Mouse (Mus musculus) c-Kit-positive CD71-positive TER-119-positive erythroid progenitor cells, embryonic 14.5 days (primary cell): ENCODE data around the gene Rab3gap2.

Experiments used
- DNase-seq: peaks from one replicate; pipeline ENCODE4 v3.0.0-alpha.2; 2013; ENCODE audit warnings: low spot score

Gene Rab3gap2

GRCm38 (mm10) chr1:185226889-185227288 is 23.0 kb downstream of the Rab3gap2 start:
- DNase-seq: no peak

GRCm38 (mm10) chr1:185227766-185228165 is 23.8 kb downstream of the Rab3gap2 start:
- no peak for DNase-seq

- DNase-seq: peak; percentile 60
Observed at GRCm38 (mm10) chr1:185229406-185230201, 25.7 kb downstream of the Rab3gap2 start.

GRCm38 (mm10) chr1:185235837-185236236 is 31.9 kb downstream of the Rab3gap2 start:
- DNase-seq: no peak

GRCm38 (mm10) chr1:185236530-185236929 is 32.6 kb downstream of the Rab3gap2 start:
- no peak for DNase-seq

- no peak for DNase-seq
Observed at GRCm38 (mm10) chr1:185243013-185243412, 39.1 kb downstream of the Rab3gap2 start.

GRCm38 (mm10) chr1:185245456-185245855 is 41.5 kb downstream of the Rab3gap2 start:
- no peak for DNase-seq

GRCm38 (mm10) chr1:185247429-185248085 is 43.6 kb downstream of the Rab3gap2 start:
- DNase-seq: no peak

GRCm38 (mm10) chr1:185248728-185249127 is 44.8 kb downstream of the Rab3gap2 start:
- no peak for DNase-seq

GRCm38 (mm10) chr1:185252351-185252750 is 48.4 kb downstream of the Rab3gap2 start:
- DNase-seq: no peak

GRCm38 (mm10) chr1:185253140-185253892 is 49.4 kb downstream of the Rab3gap2 start:
- no peak for DNase-seq

GRCm38 (mm10) chr1:185255336-185255735 is 51.4 kb downstream of the Rab3gap2 start:
- no peak for DNase-seq

- DNase-seq: no peak
Observed at GRCm38 (mm10) chr1:185256753-185257152, 52.8 kb downstream of the Rab3gap2 start.

- DNase-seq: no peak
Observed at GRCm38 (mm10) chr1:185262565-185262964, 58.6 kb downstream of the Rab3gap2 start.

GRCm38 (mm10) chr1:185268675-185269074 is 64.8 kb downstream of the Rab3gap2 start:
- no peak for DNase-seq

- no peak for DNase-seq
Observed at GRCm38 (mm10) chr1:185270403-185271097, 66.6 kb downstream of the Rab3gap2 start.

- DNase-seq: no peak
Observed at GRCm38 (mm10) chr1:185271373-185271772, 67.5 kb downstream of the Rab3gap2 start.

- no peak for DNase-seq
Observed at GRCm38 (mm10) chr1:185274819-185275545, 71.1 kb downstream of the Rab3gap2 start.

GRCm38 (mm10) chr1:185275976-185276375 is 72.1 kb downstream of the Rab3gap2 start:
- no peak for DNase-seq

- DNase-seq: no peak
Observed at GRCm38 (mm10) chr1:185277022-185277421, 73.1 kb downstream of the Rab3gap2 start.

GRCm38 (mm10) chr1:185279288-185279687 is 75.4 kb downstream of the Rab3gap2 start:
- DNase-seq: no peak
